Mouse (Mus musculus): Measurements from ENCODE around the gene Stk38l. TPM values are rescaled to one million over a fixed set of nuclear protein-coding genes. Genes with fewer than 3 reads are reported as not detected.

Stk38l gene
- polyA plus RNA-seq, 1 experiment from 2014 or later = 20.6 TPM

GRCm38 (mm10) chr6:146824727-146825486 is 100.1 kb downstream of the Stk38l start:
- no peak for ATAC-seq (ENCODE audit: insufficient read depth, low FRiP score, low read depth)

GRCm38 (mm10) chr6:146825487-146825773 is 100.6 kb downstream of the Stk38l start:
- WGBS = 79% methylated on average over 1 of the region's 1 CpGs

More at GRCm38 (mm10) chr6:146824727-146825486, 100.1 kb downstream of the Stk38l start:
- no peak overlapping the region for H3K27ac ChIP-seq
- no peak overlapping the region for H3K9ac ChIP-seq
- H3K4me2 ChIP-seq = no peak overlapping the region
- H3K9me3 ChIP-seq = no peaks in the 10 kb centered on the region
- H3K4me1 ChIP-seq = no peaks in the 10 kb centered on the region
- H3K4me3 ChIP-seq (replicated peaks) = no peak overlapping the region
- WGBS = 38% methylated on average over 16 of the region's 16 CpGs
- H3K36me3 ChIP-seq = no peaks in the 10 kb centered on the region
- no peaks in the 10 kb centered on the region for H3K27me3 ChIP-seq (replicated peaks)

More at GRCm38 (mm10) chr6:146825487-146825773, 100.6 kb downstream of the Stk38l start:
- no peak overlapping the region for H3K9ac ChIP-seq
- H3K27ac ChIP-seq = no peak overlapping the region
- no peak overlapping the region for H3K4me2 ChIP-seq
- H3K9me3 ChIP-seq = no peaks in the 10 kb centered on the region
- H3K4me1 ChIP-seq = no peaks in the 10 kb centered on the region
- H3K27me3 ChIP-seq (replicated peaks) = no peaks in the 10 kb centered on the region
- H3K36me3 ChIP-seq = no peaks in the 10 kb centered on the region
- ATAC-seq (ENCODE audit: insufficient read depth, low FRiP score, low read depth) = no peak
- H3K4me3 ChIP-seq (replicated peaks) = no peak overlapping the region

Other genes starting within 250 kb of the Stk38l start
- 12.2 and 15.8 TPM in 2 replicates for gene Itpr2, start 222.8 kb upstream of the Stk38l start, polyA plus RNA-seq (2015; fragmentation: Nextera tagmentation; extraction: Ambion mirVana)
- 98.5 and 101 TPM in 2 replicates for gene Fgfr1op2, start 147.8 kb upstream of the Stk38l start, polyA plus RNA-seq (2015; fragmentation: Nextera tagmentation; extraction: Ambion mirVana)
- 53.8 and 64.5 TPM in 2 replicates for gene Ints13, start 147.2 kb upstream of the Stk38l start, polyA plus RNA-seq (2015; fragmentation: Nextera tagmentation; extraction: Ambion mirVana)
- 133 and 140 TPM in 2 replicates for gene Med21, start 82.4 kb upstream of the Stk38l start, polyA plus RNA-seq (2015; fragmentation: Nextera tagmentation; extraction: Ambion mirVana)
- 31.7 and 36.1 TPM in 2 replicates for gene Tm7sf3, start 82.2 kb upstream of the Stk38l start, polyA plus RNA-seq (2015; fragmentation: Nextera tagmentation; extraction: Ambion mirVana)
- gene Arntl2, start 71.1 kb downstream of the Stk38l start, polyA plus RNA-seq (2015; fragmentation: Nextera tagmentation; extraction: Ambion mirVana) = 8.2 and 8.4 TPM in 2 replicates
- gene Smco2, start 125.1 kb downstream of the Stk38l start, polyA plus RNA-seq (2015; fragmentation: Nextera tagmentation; extraction: Ambion mirVana) = not detected in 2 replicates
- 40.9 and 42.8 TPM in 2 replicates for gene Ppfibp1, start 163.5 kb downstream of the Stk38l start, polyA plus RNA-seq (2015; fragmentation: Nextera tagmentation; extraction: Ambion mirVana)
- gene 1700034J05Rik, start 229.4 kb downstream of the Stk38l start, polyA plus RNA-seq (2015; fragmentation: Nextera tagmentation; extraction: Ambion mirVana) = 0.12 and 0.18 TPM in 2 replicates

Measured in stomach, embryonic 15.5 days (tissue).